Comparison of ENCODE assay signal across 16 mouse cellular contexts in genomic region chr3:108380695-108381094, GRCm38 (mm10). TPM values are rescaled to one million over a fixed set of nuclear protein-coding genes. Genes with fewer than 3 reads are reported as not detected.
A peak's percentile ranks its signal among the peaks of the same experiment; 100 is the strongest.
DNase-seq lines count a peak whose midpoint lies in the region; ATAC-seq and TF ChIP-seq lines count a peak whose summit lies in the region.
"Had no signal": no experiment of that assay in that cellular context is flagged by ENCODE, and none has a peak within 500 bp of the region (broad histone marks: within the 10 kb centered on the region; RNA-seq: fewer than 3 reads in every experiment).

No protein-coding gene starts in this region.

- intact Hi-C loops in heart, postnatal 10 days (cut with DNase I), result no loop called here

- TF ChIP-seq CTCF in forebrain, postnatal 0 days (IDR thresholded peaks at IDR 0.05; ENCODE audit: low read depth), result peak; percentile 53
- TF ChIP-seq CTCF in lung, postnatal 0 days (IDR thresholded peaks at IDR 0.05), result peak; percentile 72

- H3K4me3 ChIP-seq in forebrain, postnatal 0 days (ENCODE audit: low read depth, low read length), result no peak overlapping the region
- H3K4me3 ChIP-seq in forebrain, embryonic 14.5 days (ENCODE audit: low read depth, low read length), result no peak overlapping the region
- no peak overlapping the region for H3K4me3 ChIP-seq in lung, postnatal 0 days (ENCODE audit: low read depth, low read length)
- H3K4me3 ChIP-seq in hindbrain, embryonic 16.5 days (ENCODE audit: low read length), result no peak overlapping the region

- no peaks in the 10 kb centered on the region for H3K27me3 ChIP-seq in forebrain, postnatal 0 days (ENCODE audit: insufficient read depth, low read length)
- no peaks in the 10 kb centered on the region for H3K27me3 ChIP-seq in forebrain, embryonic 14.5 days (replicated peaks; ENCODE audit: control insufficient read depth, insufficient read depth, low read length)
- no peaks in the 10 kb centered on the region for H3K27me3 ChIP-seq in lung, postnatal 0 days (replicated peaks; ENCODE audit: insufficient read depth, low read length)
- H3K27me3 ChIP-seq in hindbrain, embryonic 16.5 days (replicated peaks; ENCODE audit: control insufficient read depth, insufficient read depth, low read length), result no peaks in the 10 kb centered on the region
- H3K27me3 ChIP-seq: liver, embryonic 15.5 days had no signal

- 79% methylated on average over 6 of the region's 6 CpGs for WGBS in forebrain, postnatal 0 days
- whole genome bisulfite sequencing in forebrain, embryonic 14.5 days, result 76% methylated on average over 6 of the region's 6 CpGs
- WGBS in lung, postnatal 0 days, result 80% methylated on average over 6 of the region's 6 CpGs
- WGBS in hindbrain, embryonic 16.5 days, result 75% methylated on average over 6 of the region's 6 CpGs

- no peak overlapping the region for H3K4me2 ChIP-seq in forebrain, postnatal 0 days (ENCODE audit: low read depth)
- H3K4me2 ChIP-seq in forebrain, embryonic 14.5 days (ENCODE audit: low read length), result no peak overlapping the region
- H3K4me2 ChIP-seq in lung, postnatal 0 days (replicated peaks; ENCODE audit: low read depth, low read length), result no peak overlapping the region
- no peak overlapping the region for H3K4me2 ChIP-seq in hindbrain, embryonic 16.5 days (ENCODE audit: low read length)

- H3K4me1 ChIP-seq in forebrain, postnatal 0 days (ENCODE audit: insufficient read depth), result peaks cover 4% of the 10 kb centered on the region; the same call in 1 of the 2 replicates
- peaks cover 19% of the 10 kb centered on the region for H3K4me1 ChIP-seq in forebrain, embryonic 14.5 days (ENCODE audit: control insufficient read depth, insufficient read depth, low read length)
- no peaks in the 10 kb centered on the region; the same call in 1 of the 2 replicates for H3K4me1 ChIP-seq in lung, postnatal 0 days (ENCODE audit: insufficient read depth, low read depth, low read length)
- H3K4me1 ChIP-seq in hindbrain, embryonic 16.5 days (ENCODE audit: control insufficient read depth, insufficient read depth, low read depth, low read length), result peaks cover 8% of the 10 kb centered on the region; the same call in 1 of the 2 replicates

- no peak overlapping the region for H3K27ac ChIP-seq in forebrain, postnatal 0 days (ENCODE audit: low read depth, low read length)
- no peak overlapping the region for H3K27ac ChIP-seq in forebrain, embryonic 14.5 days (ENCODE audit: low read depth, low read length)
- no peak overlapping the region for H3K27ac ChIP-seq in lung, postnatal 0 days (ENCODE audit: low read length)
- H3K27ac ChIP-seq in hindbrain, embryonic 16.5 days (ENCODE audit: low read depth, low read length), result no peak overlapping the region
- H3K27ac ChIP-seq: liver, embryonic 15.5 days had no signal

- TF ChIP-seq EP300 in lung, postnatal 0 days (IDR thresholded peaks at IDR 0.05), result no peak

- ATAC-seq in forebrain, postnatal 0 days, result no peak
- no peak for ATAC-seq in forebrain, embryonic 14.5 days
- no peak for ATAC-seq in lung, postnatal 0 days
- ATAC-seq in megakaryocyte, adult 5-6 weeks (ENCODE audit: poor library complexity, severe bottlenecking), result 0 out of 2 replicates have a peak, but pooled peaks have one; percentile 29
- ATAC-seq in hindbrain, embryonic 16.5 days, result no peak

- DNase-seq in forebrain, postnatal 0 days, result no peak
- DNase-seq in forebrain, embryonic 14.5 days (ENCODE audit: low spot score), result no peak
- DNase-seq in lung, postnatal 0 days (ENCODE audit: low spot score), result no peak
- DNase-seq in lung, postnatal 36 days, result no peak
- DNase-seq in ES-CJ7 (ENCODE audit: low read depth, low spot score), result peak; percentile 56
- DNase-seq in heart, postnatal 10 days, result no peak
- DNase-seq: cerebellum, adult 9-11 months; heart, postnatal 14 days; kidney, adult 8-10 months; layer of hippocampus, postnatal 36 days; midbrain, embryonic 14.5 days had no signal

- H3K9me3 ChIP-seq in forebrain, postnatal 0 days (ENCODE audit: low read length), result no peaks in the 10 kb centered on the region
- H3K9me3 ChIP-seq in forebrain, embryonic 14.5 days (replicated peaks; ENCODE audit: control insufficient read depth, low read length), result no peaks in the 10 kb centered on the region
- H3K9me3 ChIP-seq in lung, postnatal 0 days (ENCODE audit: low read length), result no peaks in the 10 kb centered on the region
- H3K9me3 ChIP-seq in hindbrain, embryonic 16.5 days (ENCODE audit: control insufficient read depth, low read length), result no peaks in the 10 kb centered on the region
- H3K9me3 ChIP-seq: liver, embryonic 15.5 days had no signal

- no peaks in the 10 kb centered on the region for H3K36me3 ChIP-seq in forebrain, postnatal 0 days (ENCODE audit: insufficient read depth)
- H3K36me3 ChIP-seq in forebrain, embryonic 14.5 days (ENCODE audit: control insufficient read depth, insufficient read depth, low read length), result no peaks in the 10 kb centered on the region
- H3K36me3 ChIP-seq in lung, postnatal 0 days (ENCODE audit: insufficient read depth, low read length), result no peaks in the 10 kb centered on the region
- no peaks in the 10 kb centered on the region for H3K36me3 ChIP-seq in hindbrain, embryonic 16.5 days (ENCODE audit: control insufficient read depth, insufficient read depth, low read length)

- no peak overlapping the region for H3K9ac ChIP-seq in forebrain, postnatal 0 days
- no peak overlapping the region for H3K9ac ChIP-seq in forebrain, embryonic 14.5 days (ENCODE audit: low read length)
- H3K9ac ChIP-seq in lung, postnatal 0 days (replicated peaks; ENCODE audit: low read depth), result no peak overlapping the region
- H3K9ac ChIP-seq in hindbrain, embryonic 16.5 days (ENCODE audit: low read depth, low read length), result no peak overlapping the region

RNA-seq across cellular contexts. Expression of gene Psrc1, which starts 2.9 kb away (rescaled TPM):
- total RNA-seq in forebrain, postnatal 0 days (2014; rRNA removed), result 9.5 and 10.5 TPM in 2 replicates
- polyA plus RNA-seq in forebrain, postnatal 0 days (2015; fragmentation: Nextera tagmentation; extraction: Ambion mirVana), result 6.5 and 7.0 TPM in 2 replicates
- 32.6 and 42.0 TPM in 2 replicates for polyA plus RNA-seq in forebrain, embryonic 14.5 days (2014; fragmentation: Nextera tagmentation; extraction: Ambion mirVana)
- 2.3 and 3.7 TPM in 2 replicates for polyA plus RNA-seq in lung, postnatal 0 days (2015; fragmentation: Nextera tagmentation; extraction: Ambion mirVana)
- 11.9 and 12.2 TPM in 2 replicates for total RNA-seq in megakaryocyte, adult 5-6 weeks (2015)
- total RNA-seq in megakaryocyte, adult 5-6 weeks (2017), result 12.8 and 15.4 TPM in 2 replicates
- total RNA-seq in heart, postnatal 10 days (2021), result 1 to 10 TPM; 2.9 to 4.1 TPM
- polyA plus RNA-seq in hindbrain, embryonic 16.5 days (2015; fragmentation: Nextera tagmentation; extraction: Ambion mirVana), result 10.8 and 11.1 TPM in 2 replicates
- total RNA-seq: gastrocnemius, adult 8-10 months had no signal

RNA-seq across cellular contexts. Expression of gene Mybphl, which starts 16.0 kb away (rescaled TPM):
- not detected in 2 replicates for total RNA-seq in forebrain, postnatal 0 days (2014; rRNA removed)
- polyA plus RNA-seq in forebrain, postnatal 0 days (2015; fragmentation: Nextera tagmentation; extraction: Ambion mirVana), result not detected in 2 replicates
- not detected in 2 replicates for polyA plus RNA-seq in forebrain, embryonic 14.5 days (2014; fragmentation: Nextera tagmentation; extraction: Ambion mirVana)
- 5.6 and 7.1 TPM in 2 replicates for polyA plus RNA-seq in lung, postnatal 0 days (2015; fragmentation: Nextera tagmentation; extraction: Ambion mirVana)
- total RNA-seq in megakaryocyte, adult 5-6 weeks (2015), result not detected in 2 replicates
- not detected in 2 replicates for total RNA-seq in megakaryocyte, adult 5-6 weeks (2017)
- 10 to 100 TPM; 18.1 to 41.9 TPM for total RNA-seq in heart, postnatal 10 days (2021)
- polyA plus RNA-seq in hindbrain, embryonic 16.5 days (2015; fragmentation: Nextera tagmentation; extraction: Ambion mirVana), result 0.11 TPM in 1 of 2 replicates, not detected in the other
- total RNA-seq: ES-E14; gastrocnemius, adult 8-10 months had no signal
- polyA plus RNA-seq: midbrain, embryonic 14.5 days had no signal

RNA-seq across cellular contexts. Expression of gene Celsr2, which starts 34.7 kb away (rescaled TPM):
- 39.0 and 51.4 TPM in 2 replicates for total RNA-seq in forebrain, postnatal 0 days (2014; rRNA removed)
- polyA plus RNA-seq in forebrain, postnatal 0 days (2015; fragmentation: Nextera tagmentation; extraction: Ambion mirVana), result 14.4 and 24.5 TPM in 2 replicates
- 38.4 and 39.9 TPM in 2 replicates for polyA plus RNA-seq in forebrain, embryonic 14.5 days (2014; fragmentation: Nextera tagmentation; extraction: Ambion mirVana)
- polyA plus RNA-seq in lung, postnatal 0 days (2015; fragmentation: Nextera tagmentation; extraction: Ambion mirVana), result 3.4 and 3.8 TPM in 2 replicates
- 0.75 and 0.94 TPM in 2 replicates for total RNA-seq in megakaryocyte, adult 5-6 weeks (2015)
- 0.22 and 0.81 TPM in 2 replicates for total RNA-seq in megakaryocyte, adult 5-6 weeks (2017)
- total RNA-seq in heart, postnatal 10 days (2021), result 1 to 10 TPM; 7.4 to 7.6 TPM
- polyA plus RNA-seq in hindbrain, embryonic 16.5 days (2015; fragmentation: Nextera tagmentation; extraction: Ambion mirVana), result 34.5 and 34.7 TPM in 2 replicates
